Mouse (Mus musculus) liver, postnatal 0 days (tissue): Measurements from ENCODE around the gene Frk.
"Not testable (repeated sequence)": the region's sequence is repeated elsewhere in the genome, so short reads cannot be mapped to it uniquely, and the experiment has no call there.

ENCODE experiments used
- CTCF ChIP-seq: sonication (generic); IDR thresholded peaks from 2 replicates; pipeline ENCODE4 v1.5.1; 2016; ENCODE audit warnings: antibody characterized with exemption, low read depth
- EP300 ChIP-seq: IDR thresholded peaks from 2 replicates; pipeline ENCODE4 v1.6.1; 2016; ENCODE audit warnings: antibody characterized with exemption, low read depth, mild to moderate bottlenecking

DNA sequence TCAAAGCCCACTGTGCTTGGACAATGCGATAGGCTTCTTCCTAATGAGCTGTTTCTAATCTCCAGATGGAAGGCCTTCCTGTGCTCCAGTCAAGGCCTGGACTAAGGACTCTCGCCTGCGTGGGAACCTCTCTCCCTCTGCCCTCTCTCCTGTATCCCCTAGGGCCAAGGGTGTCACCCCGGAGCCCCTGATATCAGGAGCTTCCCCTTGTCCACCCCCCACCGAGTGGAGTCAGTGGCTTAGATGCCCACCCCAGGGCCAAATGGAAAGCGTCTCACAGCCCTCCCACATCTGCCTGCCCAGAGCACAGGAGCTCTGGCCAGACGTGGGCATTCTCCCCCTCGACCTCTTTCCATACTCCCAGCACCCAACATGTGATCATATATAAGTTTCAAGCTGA lies 137.3 kb downstream of the Frk start:
- not testable (repeated sequence) for TF ChIP-seq CTCF, EP300
